Mouse (Mus musculus): ENCODE measurements at regions not wholly inside any gene's neighbourhood (a gene's known extent, or its start where the extent isn't known, plus 50 kb on each side); places are given as distances from the start of the nearest gene placed in this dataset.

DNA sequence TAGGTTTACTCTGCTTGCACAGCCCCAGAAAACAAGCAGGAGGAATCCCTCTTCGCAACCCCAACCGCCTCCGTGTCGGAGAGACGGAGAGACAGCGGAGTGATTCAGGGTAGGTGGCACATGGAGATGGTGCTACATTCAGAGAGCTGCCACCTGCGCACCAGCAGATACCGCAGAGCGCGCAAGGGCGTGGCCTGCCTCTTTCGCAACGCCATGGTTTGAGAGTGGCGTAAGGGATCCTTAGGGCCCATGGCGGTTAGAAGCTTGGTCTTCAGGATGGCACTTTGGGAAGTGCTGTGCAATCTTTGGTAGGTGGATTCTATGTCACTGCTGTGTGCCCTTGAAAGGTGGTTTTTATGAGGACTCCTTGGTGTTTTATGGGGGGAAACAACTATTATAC lies 60.9 kb upstream of the Arglu1 start:
- no peak for DNase-seq

DNA sequence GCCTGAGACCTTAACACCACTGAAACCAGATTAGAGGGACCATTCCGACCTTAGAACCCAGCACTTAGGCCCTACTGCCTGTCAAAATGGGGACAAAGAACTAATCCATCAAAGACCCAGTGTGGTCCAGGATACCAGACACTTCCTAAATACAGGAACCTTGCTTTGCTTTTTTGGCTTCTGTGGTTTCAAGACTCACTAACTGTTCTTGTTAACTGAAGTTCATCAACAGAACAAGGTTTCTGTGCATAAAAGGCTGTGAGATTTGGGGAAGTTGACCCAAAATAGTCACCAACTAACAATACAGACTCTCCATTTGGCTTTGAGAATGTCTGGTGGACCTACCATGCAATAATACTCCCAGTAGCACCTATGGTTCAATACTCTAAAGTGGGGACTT lies 56.4 kb upstream of the Arglu1 start:
- no peak for DNase-seq

DNA sequence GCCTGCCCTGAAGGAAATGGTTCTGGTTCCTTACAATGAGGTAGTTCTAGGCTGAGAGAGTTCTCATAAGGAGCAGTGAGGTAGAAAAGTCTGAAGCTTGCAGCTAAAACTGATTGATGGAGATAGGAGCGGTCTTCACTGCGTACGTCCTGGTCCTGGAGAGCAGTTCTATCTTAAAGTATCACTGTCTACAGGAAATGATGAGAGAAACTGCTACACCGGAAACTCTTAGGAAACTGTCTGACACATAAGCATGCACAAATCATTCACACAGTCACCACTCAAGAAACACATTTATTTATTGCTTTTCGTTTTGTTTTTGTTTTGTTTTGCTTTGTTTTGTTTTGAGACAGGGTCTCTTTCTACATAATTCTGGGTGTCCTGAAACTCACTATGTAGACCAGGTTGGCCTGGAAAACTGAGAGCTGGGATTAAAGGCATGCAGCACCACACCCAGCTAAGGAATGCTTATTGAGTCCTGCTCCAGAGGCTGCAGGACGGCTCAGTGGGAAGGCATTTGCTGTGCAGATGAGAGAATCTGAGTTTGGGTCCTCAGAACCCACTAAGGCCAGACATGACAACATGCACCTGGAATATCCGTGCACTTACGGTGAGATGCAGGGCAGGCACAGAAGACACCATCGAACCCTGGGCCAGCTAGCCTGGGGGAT lies 55.4 kb upstream of the Arglu1 start:
- no peak for DNase-seq

Data from B cell, adult 2 months (primary cell).